Mouse (Mus musculus) testis, postnatal 14 days (tissue): ENCODE measurements around the gene Gm20388.

ENCODE experiments used
- DNase-seq: peaks from one replicate; pipeline ENCODE4 v3.0.0; 2021; ENCODE audit warnings: low spot score

Gm20388 gene

DNA sequence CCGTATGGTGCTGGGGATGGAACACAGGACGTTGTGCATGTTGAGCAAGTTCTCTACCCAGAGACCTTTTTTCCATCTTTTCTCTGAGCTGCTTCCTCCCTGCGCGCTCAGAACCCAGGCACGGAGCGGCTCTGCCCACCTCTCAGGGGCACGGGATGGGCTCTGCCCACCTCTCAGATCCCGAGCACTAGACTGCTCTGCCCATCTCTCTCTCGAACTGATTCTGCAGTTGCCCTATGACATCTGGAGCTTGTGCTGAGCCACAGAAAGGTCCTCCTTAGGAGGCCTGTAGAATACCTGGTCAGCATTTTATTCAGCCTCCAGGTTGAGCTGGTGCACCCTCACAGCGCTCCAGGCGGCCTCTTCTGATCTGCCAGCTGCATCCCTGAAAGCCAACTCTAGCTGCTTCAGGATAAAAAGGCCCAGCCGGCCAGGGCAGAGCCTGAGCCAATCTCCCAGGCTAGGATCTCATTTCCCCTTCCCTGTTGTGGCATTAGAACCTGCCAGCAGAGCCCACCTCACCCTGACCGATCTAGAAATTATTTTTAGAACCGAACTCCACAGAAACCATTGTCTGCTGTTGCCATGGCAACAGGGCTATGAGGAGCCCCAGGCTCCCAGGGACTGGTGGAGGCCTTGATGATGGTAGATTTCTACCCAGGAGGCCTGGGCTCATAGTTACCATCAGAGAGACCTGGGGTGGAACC, 1777.0 kb downstream of the Gm20388 start:
- DNase-seq, result no peak

- no peak for DNase-seq
These were observed 1777.9 kb downstream of the Gm20388 start for GRCm38 (mm10) chr8:121688496-121688895.

DNA sequence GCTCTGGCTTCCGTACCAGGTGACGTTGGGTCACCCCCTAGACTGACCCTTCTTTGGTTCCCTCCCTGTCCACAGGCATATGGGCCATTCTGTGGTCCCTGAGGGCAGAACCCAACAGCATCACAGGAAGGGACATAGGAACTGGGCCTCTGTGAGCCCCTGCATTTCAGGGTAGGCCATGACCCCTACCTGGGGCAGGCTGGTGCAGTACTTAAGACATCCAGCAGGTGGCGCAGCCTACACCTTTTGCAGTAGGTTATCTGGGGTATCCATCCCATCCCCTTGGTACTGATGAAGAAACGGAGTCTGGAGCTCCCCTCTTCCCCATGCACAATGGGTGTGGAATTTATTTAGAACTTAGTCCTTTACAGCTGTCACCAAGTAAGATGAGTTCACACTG, 1783.8 kb downstream of the Gm20388 start:
- peak; percentile 57 for DNase-seq

GRCm38 (mm10) chr8:121695585-121696184, 1785.0 kb downstream of the Gm20388 start:
- DNase-seq, result peak; percentile 44

GRCm38 (mm10) chr8:121697735-121698614, 1787.3 kb downstream of the Gm20388 start:
- DNase-seq, result no peak

GRCm38 (mm10) chr8:121698615-121699101, 1788.0 kb downstream of the Gm20388 start:
- no peak for DNase-seq

GRCm38 (mm10) chr8:121699936-121700335, 1789.3 kb downstream of the Gm20388 start:
- no peak for DNase-seq

GRCm38 (mm10) chr8:121705174-121705573, 1794.5 kb downstream of the Gm20388 start:
- DNase-seq, result no peak

DNA sequence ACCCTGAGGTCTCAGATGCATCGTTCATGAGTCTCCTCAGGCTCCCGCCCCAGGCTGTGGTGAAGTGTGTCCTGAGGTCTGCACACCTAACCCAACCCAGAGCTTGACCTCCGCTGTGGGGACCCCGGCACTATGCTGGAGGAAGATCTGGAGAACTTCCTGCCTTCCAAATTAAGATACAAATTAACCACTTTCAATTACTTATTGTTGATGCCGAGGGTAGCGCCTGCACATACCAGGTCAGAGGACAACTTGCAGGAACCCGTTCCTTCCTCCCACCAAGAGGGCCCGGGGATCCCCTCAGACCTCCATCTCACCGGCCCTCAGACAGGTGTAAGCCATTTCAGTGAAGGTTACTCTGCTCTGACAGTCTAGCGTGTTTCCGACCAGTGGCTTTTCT, 1796.3 kb downstream of the Gm20388 start:
- DNase-seq, result no peak

DNA sequence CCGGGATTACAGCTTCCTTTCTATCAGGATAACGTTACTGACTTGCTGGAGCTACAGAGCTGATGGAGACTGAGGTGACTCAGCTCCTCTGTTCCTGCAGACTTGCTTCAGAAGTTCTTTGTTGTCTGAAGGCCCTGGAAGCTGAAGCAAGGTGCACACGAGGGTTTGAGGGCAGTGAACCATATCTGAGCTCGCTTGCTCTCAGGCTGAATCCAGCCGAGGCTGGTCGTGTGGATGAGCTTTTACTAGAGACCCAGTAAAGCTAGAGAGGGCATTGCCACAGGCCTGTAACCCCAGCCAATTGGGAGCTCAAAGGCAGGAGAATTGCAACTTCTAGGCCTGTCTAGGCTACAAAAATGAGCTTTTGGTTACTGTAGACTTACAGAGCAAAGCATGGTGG, 1797.8 kb downstream of the Gm20388 start:
- no peak for DNase-seq

- no peak for DNase-seq
These were observed 1806.9 kb downstream of the Gm20388 start for GRCm38 (mm10) chr8:121717502-121717901.

DNA sequence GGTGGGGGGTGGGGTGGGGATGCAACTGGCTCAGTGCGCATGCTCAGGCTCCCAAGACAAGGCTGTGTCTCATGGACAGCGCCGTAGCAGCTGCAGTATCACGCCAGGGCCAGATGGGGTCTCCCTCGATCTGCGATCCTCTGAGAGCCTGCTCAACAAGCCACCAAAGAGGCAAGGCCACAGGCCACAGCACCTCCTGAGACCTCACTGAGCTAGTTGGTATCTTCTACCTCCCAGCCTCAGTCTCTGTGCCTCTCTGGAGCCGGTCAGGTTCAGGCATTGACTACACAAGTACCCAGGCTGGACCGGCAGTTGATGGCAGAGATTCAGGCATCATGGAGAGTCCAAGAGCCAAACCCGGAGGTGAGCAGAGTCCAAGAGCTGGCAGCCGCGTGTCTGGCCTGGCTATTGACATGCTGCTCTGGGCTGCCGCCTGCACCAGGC, 1807.4 kb downstream of the Gm20388 start:
- peak; percentile 76 for DNase-seq

- no peak for DNase-seq
These were observed 1808.3 kb downstream of the Gm20388 start for GRCm38 (mm10) chr8:121718925-121719324.

DNA sequence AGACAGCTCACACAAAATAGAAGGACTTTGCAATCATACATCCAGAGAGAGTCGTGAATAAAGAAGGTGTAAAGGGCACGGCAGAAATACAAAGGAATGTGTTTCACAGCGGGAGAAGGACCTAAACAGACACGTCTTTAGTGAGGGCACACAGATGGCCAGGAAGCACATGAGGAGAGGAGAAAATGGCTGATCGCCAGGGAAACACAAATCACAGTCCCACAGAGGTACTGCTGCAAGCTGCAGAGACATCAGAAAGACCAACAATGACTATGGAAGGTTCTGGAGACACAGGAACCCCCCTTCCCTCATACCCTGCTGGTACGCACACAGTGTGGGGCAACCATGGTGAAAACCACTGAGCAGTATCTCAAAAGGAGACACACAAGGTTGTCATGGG, 1810.4 kb downstream of the Gm20388 start:
- no peak for DNase-seq

GRCm38 (mm10) chr8:121723846-121724245, 1813.2 kb downstream of the Gm20388 start:
- DNase-seq, result no peak

- DNase-seq, result no peak
These were observed 1816.5 kb downstream of the Gm20388 start for GRCm38 (mm10) chr8:121727164-121727563.

DNA sequence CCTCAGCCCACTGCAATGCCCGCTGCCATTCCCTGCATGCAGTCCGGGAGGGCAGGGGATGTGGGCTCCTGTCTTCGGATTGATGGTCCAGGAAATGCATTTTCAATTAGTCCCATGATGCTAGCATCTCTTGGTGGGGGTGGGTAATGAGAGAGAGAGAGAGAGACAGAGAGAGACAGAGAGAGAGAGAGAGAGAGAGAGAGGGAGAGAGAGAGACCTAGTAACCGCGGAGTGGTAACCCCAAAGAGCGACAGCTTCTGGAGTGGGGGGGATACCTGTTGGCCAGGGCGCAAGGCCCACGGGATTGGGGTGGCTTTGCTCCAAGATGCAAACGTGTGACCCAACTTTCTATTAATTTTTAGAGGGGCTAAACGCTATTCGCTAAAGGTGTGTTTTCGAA, 1818.7 kb downstream of the Gm20388 start, which contains the start of gene Jph3:
Gene Jph3, plus strand, starts transcription at position 301 of the 400 bp plus-strand sequence.
- no peak for DNase-seq

DNA sequence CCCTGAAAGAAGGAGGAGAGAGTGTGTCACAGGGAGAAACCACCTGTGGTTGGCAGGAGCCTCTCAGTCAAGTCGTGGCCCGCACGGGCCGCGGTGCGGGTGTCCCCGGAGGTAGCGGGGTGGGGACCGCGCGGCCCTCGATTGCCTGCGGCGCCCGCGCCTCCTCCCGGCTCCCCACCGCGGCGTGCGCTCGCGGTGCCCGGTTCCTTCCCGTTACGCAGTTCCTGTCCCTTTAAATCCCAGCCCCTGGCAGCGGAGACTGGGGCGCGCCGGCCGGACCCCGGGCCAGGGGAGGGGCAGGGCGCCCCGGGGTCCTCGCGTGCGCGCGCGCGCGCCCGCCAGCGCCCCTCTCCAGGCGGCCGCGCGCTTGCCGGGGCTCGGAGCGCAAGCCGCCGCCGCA, 1819.1 kb downstream of the Gm20388 start:
- no peak for DNase-seq

DNA sequence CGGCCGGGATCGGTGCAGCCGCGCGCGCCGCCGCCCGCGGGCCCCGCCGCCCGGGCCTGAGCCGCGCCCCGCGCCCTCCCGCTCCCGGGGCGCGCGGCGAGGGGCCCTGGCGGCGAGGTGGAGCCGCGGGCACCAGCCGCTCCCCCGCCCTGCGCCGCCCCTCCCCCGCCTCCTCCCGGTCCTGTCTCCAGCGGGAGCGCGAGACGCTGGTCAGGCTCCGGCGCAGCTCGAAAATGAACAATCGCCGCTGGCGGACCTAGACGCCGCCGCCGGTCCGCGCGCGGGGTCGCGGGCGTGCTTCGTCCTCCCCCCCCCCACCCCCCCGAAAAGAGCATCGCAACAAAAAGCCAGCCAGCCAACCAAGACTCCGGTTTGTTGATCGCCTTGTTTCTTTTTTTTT, 1819.5 kb downstream of the Gm20388 start:
- DNase-seq, result no peak

DNA sequence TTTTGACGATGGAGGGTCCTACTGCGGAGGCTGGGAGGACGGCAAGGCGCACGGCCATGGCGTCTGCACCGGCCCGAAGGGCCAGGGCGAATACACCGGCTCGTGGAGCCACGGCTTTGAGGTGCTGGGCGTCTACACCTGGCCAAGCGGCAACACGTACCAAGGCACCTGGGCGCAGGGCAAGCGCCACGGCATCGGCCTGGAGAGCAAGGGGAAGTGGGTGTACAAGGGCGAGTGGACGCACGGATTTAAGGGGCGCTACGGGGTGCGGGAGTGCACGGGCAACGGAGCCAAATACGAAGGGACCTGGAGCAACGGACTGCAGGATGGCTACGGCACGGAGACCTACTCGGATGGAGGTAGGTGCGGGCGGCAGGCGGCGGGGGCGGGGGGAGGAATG, 1820.0 kb downstream of the Gm20388 start:
- no peak for DNase-seq

- DNase-seq, result no peak
These were observed 1820.4 kb downstream of the Gm20388 start for GRCm38 (mm10) chr8:121731060-121731459.
